Mouse (Mus musculus): ENCODE results near the gene Men1.
A peak's percentile ranks its signal among the peaks of the same experiment; 100 is the strongest.
"Not testable (repeated sequence)": the region's sequence is repeated elsewhere in the genome, so short reads cannot be mapped to it uniquely, and the experiment has no call there.

Men1 gene

DNA sequence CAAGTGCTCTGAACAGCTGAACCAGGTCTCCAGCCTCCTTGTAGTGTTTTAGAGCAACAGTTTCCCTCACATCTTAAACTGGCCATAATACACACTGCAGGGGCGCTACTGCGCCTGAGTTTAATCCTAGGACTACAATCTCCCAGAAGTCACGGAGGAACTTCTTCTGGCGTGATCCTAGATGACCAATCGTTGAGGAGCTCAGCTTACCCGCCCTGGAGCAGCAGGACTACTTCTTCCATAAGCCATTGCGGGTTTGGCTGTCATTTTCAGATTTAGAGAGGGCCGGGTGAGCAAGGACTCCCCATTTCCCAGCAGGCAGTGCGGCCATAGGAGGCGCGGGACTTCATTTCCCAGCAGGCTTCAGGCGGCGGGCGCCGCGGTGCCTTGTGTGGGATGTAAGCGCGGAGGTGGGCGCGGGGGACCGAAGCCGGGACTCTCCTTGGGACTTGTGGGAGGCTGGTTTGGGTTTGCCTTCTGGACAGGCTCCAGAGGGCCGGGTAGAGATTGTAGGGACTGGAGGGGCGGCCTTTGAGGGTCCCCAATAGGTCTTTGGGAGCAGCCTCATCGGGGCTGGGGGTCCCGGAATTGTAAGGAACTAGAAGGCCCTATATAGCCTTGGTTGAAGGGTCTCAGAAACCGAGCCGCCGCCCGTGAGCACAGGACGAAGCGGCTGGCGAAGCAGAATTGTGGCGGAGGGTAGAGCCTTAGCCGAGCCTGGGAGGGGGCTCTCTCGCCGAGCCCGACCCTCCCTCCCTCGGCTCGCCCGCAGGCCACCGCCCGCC lies at the start of gene Men1:
Men1 (plus strand) TSS at position 307 of the 785 bp plus-strand sequence.
- DNase-seq (ENCODE audit: low read depth, low spot score), result peak; percentile 78

DNA sequence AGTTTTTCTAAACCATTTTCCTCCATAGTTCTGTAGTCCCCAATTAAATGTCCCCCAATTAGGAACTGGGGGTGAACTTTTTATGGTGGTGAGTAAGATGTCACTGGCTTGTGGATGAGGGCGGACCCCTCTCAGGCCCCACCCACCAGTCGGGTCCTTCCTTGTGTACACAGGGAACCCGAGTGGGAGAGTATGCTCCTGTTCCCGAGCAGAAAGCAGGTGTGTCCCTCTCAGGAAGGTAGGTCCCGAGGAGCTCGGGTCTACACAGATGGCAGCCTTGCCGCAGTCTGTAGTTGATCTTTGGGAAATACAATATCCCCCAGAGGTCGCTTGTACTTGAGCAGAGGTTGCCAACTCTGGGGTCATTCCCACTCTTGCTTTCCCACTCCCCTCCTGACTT lies 49.6 kb upstream of the Men1 start:
- DNase-seq (ENCODE audit: low read depth, low spot score), result no peak

DNA sequence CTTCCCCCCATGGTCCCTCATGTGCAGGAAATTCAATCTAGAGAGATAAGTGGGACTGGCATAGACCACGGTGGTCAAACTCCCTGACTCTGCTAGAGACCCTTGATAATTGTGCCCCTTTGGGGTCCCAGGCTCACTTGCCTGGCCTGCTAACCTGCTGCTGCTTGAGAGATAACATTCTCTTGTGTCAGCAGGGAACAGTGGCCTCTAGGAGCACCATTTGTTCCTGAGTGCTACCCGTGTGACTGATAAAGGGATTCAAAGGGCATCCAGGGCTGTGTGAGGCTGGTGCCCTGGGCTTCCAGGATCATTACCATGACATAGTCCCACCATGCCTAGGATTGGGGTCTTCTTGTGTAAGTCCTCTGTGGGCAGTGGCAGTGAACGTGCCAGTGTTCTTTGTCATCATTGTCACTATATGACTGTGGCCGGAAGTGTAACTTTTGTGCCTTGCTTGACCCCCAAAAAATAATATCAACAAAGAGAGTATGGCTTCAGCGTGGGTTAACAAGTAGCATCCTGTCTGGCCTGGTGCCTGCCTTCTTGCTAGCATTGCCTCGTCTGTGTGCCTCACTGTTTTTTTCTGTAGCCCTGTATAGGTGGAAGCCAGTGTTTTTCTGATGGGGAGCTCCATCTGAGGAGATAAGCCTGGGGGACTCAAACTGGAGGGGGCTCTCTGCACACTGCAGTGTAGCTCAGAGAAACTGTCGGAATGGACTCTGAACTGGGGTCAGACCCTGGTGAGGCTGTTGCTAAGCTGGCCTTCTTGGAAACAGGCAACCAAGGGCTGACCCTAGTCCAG lies 48.9 kb upstream of the Men1 start:
- DNase-seq (ENCODE audit: low read depth, low spot score), result no peak

DNA sequence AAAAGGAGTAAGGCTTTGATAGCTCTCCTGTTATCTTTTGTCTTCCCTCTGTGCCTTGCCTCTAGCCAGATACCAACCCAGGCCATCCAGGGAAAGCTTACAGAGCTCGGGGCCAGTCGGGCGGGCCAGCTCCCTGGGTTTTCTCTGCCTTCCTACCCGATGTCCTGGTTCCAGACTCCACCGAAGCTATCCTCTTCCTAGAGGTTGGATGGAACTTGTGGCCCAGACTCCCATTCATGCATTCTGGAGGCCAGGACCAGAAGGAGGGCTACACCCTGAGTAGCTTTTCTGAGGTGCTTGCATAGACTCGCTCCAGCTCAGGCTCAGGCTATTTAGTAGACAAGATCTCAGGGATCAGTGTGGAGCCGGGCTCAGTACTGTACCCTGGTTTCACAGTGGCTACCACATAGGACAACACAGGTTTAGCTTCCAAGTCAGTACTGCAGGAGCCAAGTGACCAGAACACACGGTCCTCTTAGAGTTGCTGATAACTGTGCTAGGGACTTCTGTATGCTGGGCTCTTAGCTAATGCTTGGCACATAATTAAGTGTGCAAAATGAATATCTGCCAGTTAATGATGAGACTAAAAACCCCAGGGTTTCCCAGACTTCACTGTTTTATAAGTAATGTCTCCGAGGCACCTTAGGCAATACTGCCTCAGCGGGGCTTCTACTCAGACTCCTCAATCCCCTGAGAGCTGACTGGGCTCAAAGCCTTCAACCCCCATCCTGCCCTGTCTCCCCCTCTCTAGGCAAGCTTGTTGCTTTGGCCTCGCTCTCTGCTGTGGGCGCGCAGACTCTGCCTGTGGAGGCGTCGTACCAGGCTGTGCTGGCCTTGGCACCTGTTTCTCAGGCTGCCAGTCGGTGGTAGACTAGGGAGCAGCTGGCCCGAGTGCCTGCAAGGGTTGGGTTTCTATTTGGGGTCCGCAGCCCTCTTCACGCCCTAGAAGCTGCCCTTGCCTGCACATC lies 48.1 kb upstream of the Men1 start:
- no peak for DNase-seq (ENCODE audit: low read depth, low spot score)

DNA sequence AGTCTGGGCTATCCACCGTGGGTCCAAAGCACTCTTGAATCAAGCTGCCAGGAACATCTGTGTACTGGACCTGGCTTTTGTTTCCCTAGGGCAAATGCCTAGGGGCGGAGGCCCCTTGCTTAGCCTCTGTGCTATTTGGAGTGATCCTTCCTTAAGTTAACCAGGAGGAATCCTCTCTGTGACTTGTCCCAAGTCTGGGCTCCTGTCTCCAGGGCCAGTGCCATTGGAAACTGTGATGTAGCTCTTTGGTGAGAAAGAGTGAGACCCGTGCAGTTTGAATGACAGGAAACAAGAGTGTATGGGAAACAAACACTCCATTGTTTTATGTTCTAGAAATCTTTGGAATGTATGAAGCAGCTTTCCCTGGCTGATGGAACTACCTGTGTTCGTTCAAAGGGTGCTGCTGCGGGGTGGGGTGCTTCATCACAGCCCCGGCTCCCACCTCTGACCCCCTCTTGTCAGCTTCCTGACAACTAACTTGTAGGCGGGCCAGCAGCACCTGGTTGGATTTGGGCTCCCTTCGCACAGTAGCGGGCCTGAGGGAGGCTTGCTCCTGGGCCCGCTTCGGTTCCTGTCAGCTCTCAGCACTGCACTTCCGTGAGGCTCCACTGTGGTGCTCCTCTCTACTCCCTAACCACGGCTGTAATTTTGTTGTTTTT lies 46.4 kb upstream of the Men1 start:
- DNase-seq (ENCODE audit: low read depth, low spot score), result no peak

DNA sequence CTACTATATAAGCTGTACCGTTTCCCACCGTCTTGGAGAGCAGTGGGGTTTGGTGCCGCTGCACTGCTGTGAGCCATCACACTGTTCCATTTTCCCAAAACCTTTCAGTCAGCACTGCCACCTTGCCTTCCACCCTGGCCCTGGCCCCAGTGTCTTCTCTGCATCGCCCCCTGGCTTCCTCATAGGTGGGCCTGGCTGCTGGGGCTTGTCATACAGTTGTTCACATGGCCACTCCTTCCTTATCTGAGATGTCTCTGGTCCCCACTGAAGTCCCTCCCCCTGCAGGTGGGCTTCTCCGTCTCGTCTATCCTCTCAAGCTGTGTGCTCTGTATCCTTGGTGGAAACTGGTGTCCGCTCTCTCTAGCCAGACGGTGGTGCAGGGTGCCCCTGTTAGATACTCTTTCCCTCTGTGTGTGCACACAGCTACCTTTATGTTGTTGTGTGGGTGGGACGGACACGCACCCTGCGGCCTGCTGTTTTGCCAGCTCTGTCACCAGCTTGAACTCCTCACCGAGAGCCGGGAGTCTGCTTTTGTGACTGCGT lies 45.0 kb upstream of the Men1 start:
- DNase-seq (ENCODE audit: low read depth, low spot score), result no peak

DNA sequence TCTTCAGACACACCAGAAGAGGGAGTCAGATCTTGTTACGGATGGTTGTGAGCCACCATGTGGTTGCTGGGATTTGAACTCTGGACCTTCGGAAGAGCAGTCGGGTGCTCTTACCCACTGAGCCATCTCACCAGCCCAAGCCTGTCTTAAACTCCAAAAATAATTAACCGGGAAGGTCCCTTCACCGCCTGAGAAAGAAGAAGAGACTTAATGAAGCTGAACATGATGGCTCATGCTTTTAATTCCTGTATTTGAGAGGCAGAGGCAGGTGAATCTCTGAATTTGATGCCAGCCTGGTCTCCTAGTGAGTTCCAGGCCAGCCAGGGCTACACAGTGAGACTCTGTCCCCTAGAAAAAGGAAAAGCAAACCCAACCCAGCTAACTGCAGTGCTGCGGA lies 44.1 kb upstream of the Men1 start:
- DNase-seq (ENCODE audit: low read depth, low spot score), result not testable (repeated sequence)

DNA sequence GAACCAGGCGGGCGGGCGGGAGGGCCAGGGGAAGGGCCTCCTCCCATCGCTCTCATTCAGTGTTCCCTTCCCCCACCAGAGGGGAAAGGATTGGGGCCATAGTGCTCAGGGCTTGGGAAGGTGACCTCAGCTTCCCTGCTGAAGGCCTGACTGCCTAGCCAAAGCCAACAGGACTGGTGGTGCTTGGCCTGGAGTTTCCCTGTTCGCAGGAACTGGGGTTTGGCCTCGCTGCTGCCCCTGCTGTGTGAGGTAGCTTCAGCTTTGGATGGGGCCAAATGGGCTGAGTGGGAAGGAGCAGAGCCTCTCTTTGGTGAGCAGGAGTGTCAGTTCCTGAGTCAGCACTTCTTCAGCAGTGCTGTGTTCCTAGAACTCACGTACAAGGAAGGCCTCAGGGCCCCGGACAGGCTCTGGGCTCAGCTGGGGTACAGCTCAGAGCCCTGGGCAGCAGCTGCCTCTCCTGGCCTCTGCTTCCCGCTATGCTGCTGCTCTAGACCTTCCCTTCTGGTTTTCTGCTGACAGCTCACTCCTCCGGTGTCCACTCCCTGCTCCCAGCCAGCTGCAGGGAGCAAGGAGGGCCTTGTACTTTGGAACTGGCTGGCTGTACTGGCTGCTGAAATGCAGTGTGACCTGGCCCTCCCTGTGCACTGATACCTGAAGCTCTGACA lies 43.5 kb upstream of the Men1 start:
- DNase-seq (ENCODE audit: low read depth, low spot score), result peak; percentile 61

DNA sequence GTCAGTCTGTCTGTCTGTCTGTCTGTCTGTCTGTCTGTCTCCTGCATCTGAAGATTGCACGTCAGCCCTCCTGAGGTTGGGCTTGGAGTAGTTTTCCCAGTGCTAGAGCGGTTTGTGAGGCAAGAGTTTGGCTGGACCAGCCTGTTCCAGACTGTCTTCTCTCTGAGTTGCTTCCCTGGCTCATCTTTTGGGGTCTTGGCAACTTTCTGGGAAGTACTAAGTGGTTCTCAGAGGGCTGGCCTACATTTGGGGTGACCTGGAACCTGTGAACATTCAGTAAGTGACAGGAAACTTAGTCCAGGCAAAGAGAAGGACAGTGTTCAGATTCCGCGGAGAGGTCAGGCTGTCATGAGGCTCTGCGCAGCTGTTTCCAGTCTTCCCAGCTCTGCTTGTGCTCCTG lies 42.5 kb upstream of the Men1 start:
- no peak for DNase-seq (ENCODE audit: low read depth, low spot score)

DNA sequence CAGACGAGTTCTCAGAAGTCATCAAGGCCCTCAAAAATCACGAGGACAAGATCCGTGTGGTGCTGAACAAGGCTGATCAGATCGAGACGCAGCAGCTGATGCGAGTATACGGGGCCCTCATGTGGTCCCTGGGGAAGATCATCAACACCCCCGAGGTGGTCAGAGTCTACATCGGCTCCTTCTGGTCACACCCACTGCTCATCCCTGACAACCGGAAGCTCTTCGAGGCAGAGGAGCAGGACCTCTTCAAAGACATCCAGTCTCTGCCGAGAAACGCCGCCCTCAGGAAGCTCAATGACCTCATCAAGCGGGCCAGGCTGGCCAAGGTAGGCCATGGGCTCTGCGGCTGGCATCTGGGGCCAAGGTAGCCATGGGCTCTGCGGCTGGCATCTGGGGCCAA lies 40.5 kb upstream of the Men1 start:
- no peak for DNase-seq (ENCODE audit: low read depth, low spot score)

DNA sequence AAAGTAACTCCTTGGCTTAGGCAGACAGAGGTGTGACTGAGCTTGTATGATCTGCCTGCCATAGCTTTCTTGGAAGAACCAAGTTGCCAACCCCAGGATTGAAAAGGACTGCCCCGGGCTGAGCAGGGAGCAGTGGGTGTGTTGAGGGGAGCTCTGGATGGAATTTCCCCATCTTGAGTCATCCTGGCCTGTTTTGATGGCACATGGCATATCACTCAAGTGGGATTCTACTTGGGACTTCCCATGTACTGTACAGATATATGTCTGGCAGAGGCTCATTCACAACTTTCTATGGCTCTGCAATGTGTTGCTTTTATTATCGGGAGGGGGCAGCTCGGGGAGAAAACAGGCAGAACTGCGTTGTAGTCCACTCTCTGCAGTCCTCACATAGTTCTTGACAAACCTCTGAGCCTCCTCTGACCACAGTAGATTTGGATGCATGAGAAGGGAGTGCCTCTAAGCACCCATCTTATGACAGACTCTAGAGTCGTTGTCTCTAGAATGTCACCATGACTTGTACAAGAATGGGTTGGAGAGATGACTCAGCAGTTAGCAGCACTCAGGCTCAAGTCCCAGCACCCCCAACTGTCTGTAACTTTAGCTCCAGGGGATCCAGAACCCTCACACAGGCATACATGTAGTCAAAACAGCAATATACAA lies 38.1 kb upstream of the Men1 start:
- DNase-seq (ENCODE audit: low read depth, low spot score), result peak; percentile 71

DNA sequence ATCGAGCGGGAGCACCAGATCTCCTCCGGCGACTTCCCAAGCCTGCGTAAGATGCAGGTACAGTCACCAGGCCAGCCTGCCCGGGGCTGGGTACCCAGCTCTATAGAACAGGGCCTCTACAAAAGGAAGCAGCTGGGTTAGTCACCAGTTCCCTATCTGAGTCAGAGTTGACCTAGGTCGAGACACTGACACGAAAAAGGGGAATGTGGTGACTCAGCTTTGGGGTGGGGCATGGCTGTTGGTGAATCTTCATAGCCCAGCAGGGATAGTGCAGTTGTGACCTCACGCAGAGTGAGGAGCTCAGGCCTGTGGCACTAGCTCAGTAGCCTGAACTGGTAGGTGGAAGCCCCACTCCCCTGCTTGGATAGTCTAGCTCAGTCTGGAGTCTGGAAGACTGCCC lies 37.1 kb upstream of the Men1 start:
- peak; percentile 73 for DNase-seq (ENCODE audit: low read depth, low spot score)

DNA sequence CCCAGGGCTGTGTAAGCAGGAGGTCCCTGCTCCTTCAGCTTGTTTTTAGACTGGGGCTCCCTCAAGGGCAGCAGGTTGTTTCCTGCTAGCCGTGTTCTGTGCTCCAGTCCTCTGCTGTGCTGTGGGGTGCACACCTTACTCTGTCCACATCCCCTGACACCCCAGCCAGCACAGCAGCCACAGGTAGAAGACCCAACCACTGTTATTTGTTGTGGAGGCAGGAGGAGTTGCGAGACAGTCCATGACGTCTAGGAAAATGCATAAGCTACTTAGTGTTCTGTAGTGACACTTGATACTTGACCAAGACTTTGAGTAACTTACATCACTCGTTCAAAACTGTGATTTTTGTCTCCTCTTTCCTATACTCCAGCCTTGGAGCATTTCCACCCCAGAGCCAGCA lies 35.8 kb upstream of the Men1 start:
- DNase-seq (ENCODE audit: low read depth, low spot score), result no peak

DNA sequence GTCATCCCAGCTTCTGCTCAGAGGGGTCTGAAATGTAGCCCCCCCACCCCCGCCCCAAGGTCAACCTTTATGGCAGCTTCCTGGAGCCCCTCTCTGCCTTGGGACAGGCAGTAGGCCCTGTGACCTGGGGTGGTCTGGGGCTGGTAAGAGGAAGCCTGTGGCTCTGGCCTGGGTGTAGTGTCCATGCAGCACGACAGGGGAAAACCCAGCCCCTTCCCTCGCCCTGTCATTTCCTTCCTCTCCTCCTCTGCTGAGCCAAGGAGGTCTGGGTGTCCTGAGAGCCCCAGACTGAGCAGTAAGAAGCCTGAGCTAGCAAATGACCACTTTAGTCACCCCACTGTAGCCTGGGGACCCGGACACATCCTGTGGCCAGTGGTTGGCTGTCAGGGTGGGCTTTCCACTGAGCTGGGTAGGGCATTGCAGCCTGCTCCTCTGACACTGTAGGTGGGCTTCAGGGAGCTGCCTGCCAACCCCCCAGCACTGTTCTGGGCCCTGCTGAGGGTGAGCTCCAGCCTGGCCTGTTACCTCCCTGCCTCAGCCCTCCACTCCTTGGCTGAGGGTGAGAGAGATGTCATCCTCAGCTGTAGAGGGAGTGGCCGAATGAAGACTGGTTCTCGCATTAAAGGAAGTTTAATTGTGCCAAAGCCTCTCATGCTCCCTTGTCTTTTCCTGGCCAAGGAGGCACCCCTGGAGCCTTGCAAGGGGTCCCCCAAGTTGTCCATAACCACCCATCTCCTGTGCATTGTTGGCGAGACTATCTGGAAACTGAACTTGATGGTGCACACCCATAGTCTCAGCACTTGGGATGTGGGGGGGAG lies 35.1 kb upstream of the Men1 start:
- no peak for DNase-seq (ENCODE audit: low read depth, low spot score)

DNA sequence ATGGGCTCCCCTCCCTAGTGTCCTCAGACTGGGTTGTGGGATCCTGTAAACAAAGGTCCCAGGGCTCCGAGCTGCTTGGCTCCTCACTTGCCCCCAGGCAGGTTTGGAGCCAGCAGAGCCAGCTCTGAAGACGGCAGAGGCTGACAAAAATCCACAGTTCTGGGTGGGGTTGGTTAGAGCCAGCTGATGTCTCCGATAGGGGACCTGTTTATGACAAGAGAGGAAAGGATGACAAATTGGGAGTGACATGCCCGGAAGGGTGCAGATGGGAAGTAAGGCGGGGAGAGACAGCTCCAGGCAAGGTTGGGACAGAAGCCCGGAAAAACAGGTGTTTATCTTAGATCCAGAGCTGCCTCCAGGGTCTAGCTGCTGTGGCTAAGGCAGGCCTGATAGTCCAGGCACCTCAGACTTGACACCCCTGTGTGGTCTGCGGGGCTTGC lies 34.4 kb upstream of the Men1 start:
- DNase-seq (ENCODE audit: low read depth, low spot score), result peak; percentile 77

DNA sequence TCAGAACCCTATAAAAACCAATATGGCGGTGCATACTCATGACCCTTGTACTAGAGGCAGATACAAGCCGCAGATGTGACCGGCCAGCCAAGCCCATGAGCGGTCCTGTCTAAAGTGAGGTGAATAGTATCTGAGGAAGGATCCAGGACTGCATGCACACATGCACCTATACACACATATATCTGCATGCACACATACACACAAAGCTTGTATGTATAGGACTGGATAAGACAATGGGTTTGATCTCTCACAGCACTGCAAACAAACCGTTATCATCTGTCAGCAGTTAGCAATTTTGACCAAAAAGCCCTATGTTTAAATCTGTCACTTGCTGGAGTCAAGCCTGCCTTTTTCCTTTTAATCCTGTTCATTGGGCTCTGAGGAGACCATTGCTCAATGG lies 32.7 kb upstream of the Men1 start:
- DNase-seq (ENCODE audit: low read depth, low spot score), result no peak

DNA sequence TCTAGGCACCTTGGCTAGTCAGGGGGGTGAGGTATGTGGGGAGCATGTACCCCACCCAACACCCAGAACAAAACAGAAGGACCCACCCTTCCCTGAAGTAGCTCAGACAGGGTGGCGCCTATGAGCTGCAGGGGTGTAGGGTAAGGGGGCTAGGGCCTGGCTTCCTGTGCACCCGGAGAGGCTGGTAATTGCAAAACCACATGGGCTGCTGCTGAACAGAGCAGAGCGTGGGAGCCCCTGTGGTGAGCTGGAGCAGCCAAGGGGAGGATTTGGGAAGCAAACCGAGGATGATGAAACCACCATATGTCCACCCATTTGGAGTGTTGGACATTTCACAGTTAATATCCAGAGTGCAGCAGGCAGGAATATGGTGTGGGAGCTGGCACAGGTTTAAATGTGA lies 32.3 kb upstream of the Men1 start:
- DNase-seq (ENCODE audit: low read depth, low spot score), result no peak

DNA sequence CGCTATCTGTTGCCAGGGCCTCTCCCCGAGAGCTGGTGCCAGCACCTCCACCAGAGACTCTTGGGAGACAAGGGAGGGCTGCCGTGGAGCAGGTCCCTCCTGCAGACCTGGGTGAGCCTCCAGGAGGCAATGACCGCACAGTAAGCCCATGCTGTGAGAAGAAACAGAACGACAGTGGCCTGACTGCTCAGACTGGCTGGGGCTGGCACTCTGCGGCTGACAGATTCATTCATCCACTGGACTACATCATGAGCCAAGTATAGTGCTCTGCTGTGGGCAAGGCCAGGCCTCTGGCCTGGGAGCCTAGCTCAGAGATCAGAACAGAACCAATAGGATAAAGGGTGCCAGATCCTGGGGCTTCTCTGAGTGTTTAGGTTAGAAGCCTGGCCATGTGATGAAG lies 30.9 kb upstream of the Men1 start:
- DNase-seq (ENCODE audit: low read depth, low spot score), result no peak

Data from c-Kit-negative CD71-positive TER-119-positive erythroid progenitor cells, embryonic 14.5 days (primary cell).